Mouse (Mus musculus) myocyte (in vitro differentiated cells): ENCODE results near the gene Ptgdr2.

Experiments
- CEBPB ChIP-seq: IDR thresholded peaks from 2 replicates; pipeline ENCODE4 v1.6.1; 2011; ENCODE audit warnings: mild to moderate bottlenecking, moderate library complexity; ENCODE audit not compliant: poor library complexity, insufficient read depth, severe bottlenecking
- E2F4 ChIP-seq: IDR thresholded peaks from one replicate; pipeline ENCODE4 v1.6.1; 2011; ENCODE audit warnings: mild to moderate bottlenecking, control low read depth, moderate library complexity; ENCODE audit not compliant: insufficient read depth
- MAX ChIP-seq: IDR thresholded peaks from one replicate; pipeline ENCODE4 v1.6.1; 2011; ENCODE audit warnings: low read depth, mild to moderate bottlenecking, control low read depth
- MYOD1 ChIP-seq, 3 experiments: IDR thresholded peaks; one replicate each; pipeline ENCODE4 v1.6.1; 2011; ENCODE audit warnings: control low read depth in 2 of 3, low read depth in 2 of 3, mild to moderate bottlenecking in 2 of 3, moderate library complexity in 1 of 3; ENCODE audit not compliant: insufficient read length in 2 of 3, control insufficient read depth in 1 of 3
- MYOG ChIP-seq, 3 experiments: IDR thresholded peaks; one replicate each; pipeline ENCODE4 v1.6.1; 2011; ENCODE audit warnings: control low read depth in 2 of 3, low read depth in 2 of 3, mild to moderate bottlenecking in 2 of 3; ENCODE audit not compliant: insufficient read length in 2 of 3, control insufficient read depth in 1 of 3, insufficient read depth in 1 of 3
- POLR2A ChIP-seq: IDR thresholded peaks from one replicate; pipeline ENCODE4 v1.6.1; 2011; ENCODE audit warnings: low read depth, mild to moderate bottlenecking, control low read depth, moderate library complexity; ENCODE audit not compliant: insufficient read length
- POLR2AphosphoS2 ChIP-seq: IDR thresholded peaks from one replicate; pipeline ENCODE4 v1.6.1; 2011; ENCODE audit warnings: low read depth, control low read depth; ENCODE audit not compliant: insufficient read length
- REST ChIP-seq: IDR thresholded peaks from one replicate; pipeline ENCODE4 v1.6.1; 2011; ENCODE audit warnings: mild to moderate bottlenecking, control low read depth, moderate library complexity; ENCODE audit not compliant: insufficient read depth, insufficient read length
- SRF ChIP-seq: IDR thresholded peaks from one replicate; pipeline ENCODE4 v1.6.1; 2011; ENCODE audit warnings: low read depth; ENCODE audit not compliant: control insufficient read depth, insufficient read length
- TCF12 ChIP-seq: IDR thresholded peaks from one replicate; pipeline ENCODE4 v1.6.1; 2011; ENCODE audit warnings: mild to moderate bottlenecking, control low read depth; ENCODE audit not compliant: poor library complexity, insufficient read depth, severe bottlenecking
- TCF3 ChIP-seq: IDR thresholded peaks from one replicate; pipeline ENCODE4 v1.6.1; 2011; ENCODE audit warnings: low read depth, control low read depth; ENCODE audit not compliant: insufficient read length
- USF1 ChIP-seq: IDR thresholded peaks from one replicate; pipeline ENCODE4 v1.6.1; 2011; ENCODE audit warnings: low read depth, mild to moderate bottlenecking, control low read depth, moderate library complexity

- TF ChIP-seq POLR2A (no peak), POLR2AphosphoS2 (no peak), TCF12 (no peak), TCF3 (no peak), MYOG (IDR thresholded peaks at IDR 0.05; ENCODE audit: control insufficient read depth in 1 of 3, insufficient read depth in 1 of 3, insufficient read length in 2 of 3, low read depth in 2 of 3) (no peak), MYOD1 (IDR thresholded peaks at IDR 0.05; ENCODE audit: control insufficient read depth in 1 of 3, insufficient read length in 2 of 3, low read depth in 2 of 3) (no peak), MAX (no peak), E2F4 (no peak), USF1 (peak; percentile 70), CEBPB (no peak), SRF (no peak), REST (no peak)
Observed at GRCm38 (mm10) chr19:10975187-10975586, 38.2 kb downstream of the Ptgdr2 start.
